Mouse (Mus musculus) embryonic facial prominence, embryonic 11.5 days (tissue): ENCODE results near the gene Bcl2l12. TPM values are rescaled to one million over a fixed set of nuclear protein-coding genes. Genes with fewer than 3 reads are reported as not detected.

Experiments
- ATAC-seq: fragments of 200-750 bp; cut with Nextera tagmentation; replicated peaks from 2 replicates; pipeline ENCODE4 v1.8.0; 2017; ENCODE audit warnings: low read depth; ENCODE audit not compliant: insufficient number of reproducible peaks, low FRiP score, low TSS enrichment
- DNase-seq: peaks from one replicate; pipeline ENCODE4 v3.0.0-alpha.2; 2015; ENCODE audit warnings: low spot score
- H3K27ac ChIP-seq: fragments of 300-500 bp; sonication (generic); replicated peaks from 2 replicates; pipeline ENCODE4 v1.5.1; 2014; ENCODE audit warnings: mild to moderate bottlenecking, low read depth, low read length, control low read depth
- H3K27me3 ChIP-seq: fragments of 300-500 bp; sonication (generic); 2 replicates; pipeline ENCODE4 v1.6.1; 2014; ENCODE audit warnings: mild to moderate bottlenecking, low read length, moderate library complexity, mixed read lengths; ENCODE audit not compliant: control insufficient read depth, insufficient read depth
- H3K36me3 ChIP-seq: fragments of 300-500 bp; sonication (generic); replicated peaks from 2 replicates; pipeline ENCODE4 v1.6.1; 2014; ENCODE audit warnings: low read depth, mild to moderate bottlenecking, low read length, moderate library complexity, mixed read lengths; ENCODE audit not compliant: control insufficient read depth, insufficient read depth
- H3K4me1 ChIP-seq: fragments of 300-500 bp; sonication (generic); 2 replicates; pipeline ENCODE4 v1.6.1; 2014; ENCODE audit warnings: low read length, mixed read lengths; ENCODE audit not compliant: control insufficient read depth, insufficient read depth
- H3K4me2 ChIP-seq: fragments of 300-500 bp; sonication (generic); 2 replicates; pipeline ENCODE4 v1.6.1; 2014; ENCODE audit warnings: low read depth, mild to moderate bottlenecking, control low read depth, low read length, moderate library complexity
- H3K4me3 ChIP-seq: fragments of 300-500 bp; sonication (generic); 2 replicates; pipeline ENCODE4 v1.5.1; 2014; ENCODE audit warnings: low read depth, low read length, control low read depth
- H3K9ac ChIP-seq: fragments of 300-500 bp; sonication (generic); replicated peaks from 2 replicates; pipeline ENCODE4 v1.6.1; 2014; ENCODE audit warnings: mild to moderate bottlenecking, control low read depth, low read length
- H3K9me3 ChIP-seq: fragments of 300-500 bp; sonication (generic); replicated peaks from 2 replicates; pipeline ENCODE4 v1.6.1; 2016; ENCODE audit warnings: mild to moderate bottlenecking, low read length, inconsistent platforms, mixed read lengths; ENCODE audit not compliant: control insufficient read depth
- WGBS: fragments of 180-500 bp; shearing (Covaris S2); extraction: QIAGEN DNeasy Blood & Tissue Kit; methylation state at CpG from one replicate; pipeline ENCODE4 v1.1.7; 2014; 5-methylcytosine and 5-hydroxymethylcytosine counted together
- polyA plus RNA-seq: library from polyadenylated mRNA; unstranded; fragments of >200 nt; fragmentation: Nextera tagmentation; extraction: Ambion mirVana; gene quantifications from 2 replicates; pipeline ENCODE4 v1.2.1, GENCODE M21; 2014

The Bcl2l12 gene
- polyA plus RNA-seq = 69.9 and 71.7 TPM in 2 replicates

DNA sequence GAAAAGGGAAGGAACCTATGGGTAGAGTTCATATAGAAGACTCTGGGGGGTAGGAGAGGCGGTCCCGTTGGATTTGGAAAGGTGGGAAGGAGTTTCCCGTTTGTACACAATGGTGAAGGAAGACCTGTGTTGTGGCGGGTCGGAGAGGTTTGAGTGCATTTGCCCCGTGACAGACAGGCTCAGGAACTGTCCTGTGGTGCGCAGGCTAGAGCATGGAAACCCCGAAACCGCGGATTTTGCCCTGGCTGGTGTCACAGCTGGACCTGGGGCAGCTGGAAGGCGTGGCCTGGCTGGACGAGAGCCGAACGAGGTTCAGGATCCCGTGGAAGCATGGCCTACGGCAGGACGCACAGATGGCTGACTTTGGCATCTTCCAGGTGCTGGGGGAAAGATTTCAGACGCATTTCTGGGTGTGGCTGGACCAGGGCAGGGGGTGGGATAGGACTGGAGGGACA, at the start of gene Bcl2l12:
TSS of gene Bcl2l12 (minus strand) at position 212 of the 455 bp plus-strand sequence.
- peaks cover 22% of the 10 kb centered on the region for H3K36me3 ChIP-seq
- 1% methylated on average over 18 of the region's 18 CpGs for WGBS

DNA sequence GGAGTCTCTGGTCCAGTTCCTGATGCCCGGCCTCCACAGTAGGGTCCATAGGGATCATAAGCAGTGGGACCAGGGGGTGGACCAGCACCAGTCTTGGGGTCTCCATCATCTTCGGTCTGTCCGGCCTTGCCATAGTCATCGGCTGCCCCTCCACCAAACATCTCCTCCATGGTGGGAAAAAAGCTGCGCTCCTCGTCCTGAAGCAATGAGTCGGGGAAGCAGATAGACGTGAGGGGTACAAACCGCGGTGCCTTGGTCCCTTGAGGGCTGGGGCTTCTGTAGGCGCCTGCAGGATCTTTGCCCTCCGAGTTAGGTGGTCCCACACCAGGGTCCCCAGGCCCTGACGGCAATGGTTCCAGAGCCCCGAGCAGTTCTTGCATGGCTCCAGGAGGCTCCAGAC, 49.0 kb upstream of the Bcl2l12 start:
- DNase-seq = no peak
- H3K27me3 ChIP-seq = no peaks in the 10 kb centered on the region
- H3K9me3 ChIP-seq = no peaks in the 10 kb centered on the region
- H3K4me1 ChIP-seq = peaks cover 5% of the 10 kb centered on the region; the same call in 1 of the 2 replicates
- no peak overlapping the region for H3K27ac ChIP-seq
- no peak overlapping the region for H3K9ac ChIP-seq
- H3K4me3 ChIP-seq = no peak overlapping the region
- no peak for ATAC-seq
- WGBS = 97% methylated on average over 14 of the region's 14 CpGs
- no peak overlapping the region; the same call in 1 of the 2 replicates for H3K4me2 ChIP-seq
- H3K36me3 ChIP-seq = peaks cover 59% of the 10 kb centered on the region

More for the DNA sequence above, at the start of gene Bcl2l12:
- H3K27ac ChIP-seq = peak within 1 kb of the TSS; percentile 5; the same call in 1 of the 2 replicates
- no peak for ATAC-seq
- DNase-seq = no peak
- H3K4me2 ChIP-seq = peak within 1 kb of the TSS; percentile 49
- H3K4me3 ChIP-seq = peak within 1 kb of the TSS; percentile 60
- peak within 1 kb of the TSS; percentile 84 for H3K9ac ChIP-seq
- no peaks in the 10 kb centered on the region; the same call in 1 of the 2 replicates for H3K4me1 ChIP-seq
- H3K27me3 ChIP-seq = no peaks in the 10 kb centered on the region
- no peaks in the 10 kb centered on the region for H3K9me3 ChIP-seq

DNA sequence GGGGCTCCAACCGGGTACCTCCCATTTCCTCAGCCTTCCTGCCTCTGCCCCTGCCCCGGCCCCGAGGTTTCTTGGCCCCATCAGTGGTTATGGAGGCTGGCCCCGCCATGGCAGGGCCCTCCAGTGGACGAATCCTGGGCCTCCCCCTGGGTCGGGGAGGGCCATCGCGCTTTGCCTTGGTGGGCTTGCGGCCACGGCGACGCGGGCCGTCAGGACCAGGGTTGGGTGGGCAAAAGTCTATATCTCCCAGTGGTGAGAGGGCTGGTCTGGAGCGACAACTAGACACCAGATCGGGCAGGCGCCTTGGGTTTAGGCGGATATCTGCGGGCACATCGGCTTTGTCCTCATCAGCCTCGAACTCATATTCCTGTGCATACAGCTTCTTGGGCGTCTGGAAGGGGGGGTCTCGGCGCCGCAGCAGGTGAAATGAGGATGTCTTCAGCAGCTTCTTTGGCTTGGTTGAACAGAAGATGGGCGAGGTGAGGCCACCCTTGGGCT, 48.4 kb upstream of the Bcl2l12 start:
- Histone ChIP-seq H3K9me3 (no peaks in the 10 kb centered on the region), H3K27ac (no peak overlapping the region)

DNA sequence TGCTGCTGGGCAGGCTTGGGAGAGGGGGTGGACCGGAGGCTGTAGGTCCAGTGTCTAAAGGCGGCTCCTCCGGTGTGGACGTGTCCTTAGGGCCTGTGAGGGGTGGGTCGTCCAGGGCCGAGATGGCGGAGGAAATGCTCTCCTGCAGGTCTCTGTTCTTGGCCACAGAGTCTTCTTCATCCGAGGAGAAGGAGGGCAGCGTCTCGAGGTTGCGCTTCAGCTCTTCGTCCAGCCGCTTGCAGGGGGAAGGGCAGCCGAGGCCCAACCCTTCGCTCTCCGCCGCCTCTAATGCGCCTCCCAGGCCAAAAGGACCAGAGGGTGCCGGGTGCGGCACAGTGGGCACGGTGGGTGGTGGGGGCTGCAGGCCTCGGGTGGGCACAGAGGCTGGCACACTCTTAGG, 47.2 kb upstream of the Bcl2l12 start:
- ATAC-seq (no peak), DNase-seq (no peak)
- Histone ChIP-seq H3K9me3 (no peaks in the 10 kb centered on the region), H3K36me3 (peaks cover 63% of the 10 kb centered on the region), H3K27me3 (no peaks in the 10 kb centered on the region), H3K4me3 (no peak overlapping the region), H3K4me2 (no peak overlapping the region), H3K9ac (no peak overlapping the region), H3K4me1 (peaks cover 2% of the 10 kb centered on the region; the same call in 1 of the 2 replicates), H3K27ac (no peak overlapping the region)
- 92% methylated on average over 22 of the region's 22 CpGs for WGBS

More for the DNA sequence above, 48.4 kb upstream of the Bcl2l12 start:
- H3K27me3 ChIP-seq = no peaks in the 10 kb centered on the region
- peaks cover 63% of the 10 kb centered on the region for H3K36me3 ChIP-seq
- DNase-seq (no peak), ATAC-seq (no peak)
- no peak overlapping the region for H3K4me3 ChIP-seq
- H3K4me2 ChIP-seq = no peak overlapping the region
- 94% methylated on average over 26 of the region's 26 CpGs for WGBS
- no peak overlapping the region for H3K9ac ChIP-seq
- peaks cover 5% of the 10 kb centered on the region; the same call in 1 of the 2 replicates for H3K4me1 ChIP-seq

DNA sequence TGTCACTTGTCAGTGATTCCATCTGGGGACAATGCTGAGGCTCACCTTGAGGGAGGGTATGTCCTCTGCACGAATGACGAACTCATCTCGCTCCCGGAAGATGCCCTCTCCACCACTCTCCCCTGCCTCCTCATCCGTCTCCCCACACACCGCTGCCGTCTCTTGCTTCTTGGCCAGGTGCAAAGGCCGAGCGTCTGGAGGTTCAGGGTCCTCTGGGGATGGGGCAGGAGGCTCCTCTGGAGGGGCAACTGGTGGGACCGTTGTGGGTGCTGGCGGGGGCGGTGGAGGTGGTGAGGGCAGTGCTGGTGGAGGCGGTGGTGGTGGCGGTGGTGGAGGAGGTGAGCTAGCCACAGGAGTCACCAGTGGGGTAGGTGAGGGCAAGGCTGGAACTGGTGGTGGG, 44.8 kb upstream of the Bcl2l12 start:
- DNase-seq (no peak), ATAC-seq (no peak; the same call in 1 of the 2 replicates)
- 93% methylated on average over 14 of the region's 14 CpGs for WGBS
- Histone ChIP-seq H3K27ac (no peak overlapping the region), H3K36me3 (peaks cover 46% of the 10 kb centered on the region), H3K4me2 (no peak overlapping the region), H3K4me1 (no peaks in the 10 kb centered on the region; the same call in 1 of the 2 replicates), H3K4me3 (no peak overlapping the region), H3K9me3 (no peaks in the 10 kb centered on the region), H3K9ac (no peak overlapping the region), H3K27me3 (no peaks in the 10 kb centered on the region)

DNA sequence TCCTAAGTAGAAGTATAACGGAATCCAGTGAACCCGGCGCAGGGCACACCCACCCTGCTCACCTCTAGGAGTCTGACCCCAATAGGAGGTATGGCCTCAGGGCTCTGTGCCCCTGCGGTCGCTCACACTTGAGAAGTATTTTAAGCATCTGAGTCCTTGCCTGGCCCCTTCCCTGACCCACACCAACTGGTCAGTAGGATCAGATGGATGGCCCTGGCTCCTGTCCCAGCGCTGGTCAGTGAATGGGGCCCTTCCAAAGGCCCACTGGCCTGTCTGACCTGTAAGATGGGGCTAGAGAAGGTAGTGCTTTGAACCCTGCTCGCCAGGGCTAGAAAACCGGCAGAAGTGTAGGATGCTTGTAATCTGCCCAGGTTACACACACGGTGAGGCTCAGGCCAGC, 42.3 kb upstream of the Bcl2l12 start:
- 87% methylated on average over 9 of the region's 9 CpGs for WGBS
- H3K36me3 ChIP-seq = peaks cover 32% of the 10 kb centered on the region
- H3K4me1 ChIP-seq = no peaks in the 10 kb centered on the region
- DNase-seq (no peak), ATAC-seq (no peak; the same call in 1 of the 2 replicates)
- no peaks in the 10 kb centered on the region for H3K27me3 ChIP-seq
- no peak overlapping the region for H3K27ac ChIP-seq
- no peak overlapping the region for H3K4me3 ChIP-seq
- H3K9ac ChIP-seq = no peak overlapping the region
- no peak overlapping the region for H3K4me2 ChIP-seq
- H3K9me3 ChIP-seq = no peaks in the 10 kb centered on the region

DNA sequence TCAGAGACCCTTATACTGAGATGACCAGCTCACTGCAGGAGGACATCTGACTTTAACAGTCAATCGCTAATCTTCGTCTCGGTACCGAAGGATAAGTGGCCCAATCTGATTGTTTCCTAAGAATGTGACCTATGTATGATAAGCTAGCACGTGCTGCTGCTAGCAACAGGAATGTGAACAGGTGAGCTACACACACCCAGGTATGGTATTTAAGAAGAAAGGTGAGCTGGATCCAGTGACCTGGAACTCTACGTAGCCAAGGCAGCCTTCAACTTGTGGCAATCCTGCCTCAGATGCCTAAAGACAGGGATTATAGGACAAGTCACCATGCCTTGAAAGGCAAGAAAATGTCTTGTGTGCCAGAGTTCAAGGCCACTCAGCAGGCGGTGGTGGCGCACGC, 39.9 kb upstream of the Bcl2l12 start:
- ATAC-seq (no peak), DNase-seq (no peak)
- Histone ChIP-seq H3K4me3 (no peak overlapping the region), H3K4me1 (no peaks in the 10 kb centered on the region), H3K27ac (no peak overlapping the region), H3K27me3 (no peaks in the 10 kb centered on the region), H3K36me3 (peaks cover 34% of the 10 kb centered on the region), H3K4me2 (no peak overlapping the region), H3K9me3 (no peaks in the 10 kb centered on the region), H3K9ac (no peak overlapping the region)
- WGBS = 92% methylated on average over 9 of the region's 9 CpGs

DNA sequence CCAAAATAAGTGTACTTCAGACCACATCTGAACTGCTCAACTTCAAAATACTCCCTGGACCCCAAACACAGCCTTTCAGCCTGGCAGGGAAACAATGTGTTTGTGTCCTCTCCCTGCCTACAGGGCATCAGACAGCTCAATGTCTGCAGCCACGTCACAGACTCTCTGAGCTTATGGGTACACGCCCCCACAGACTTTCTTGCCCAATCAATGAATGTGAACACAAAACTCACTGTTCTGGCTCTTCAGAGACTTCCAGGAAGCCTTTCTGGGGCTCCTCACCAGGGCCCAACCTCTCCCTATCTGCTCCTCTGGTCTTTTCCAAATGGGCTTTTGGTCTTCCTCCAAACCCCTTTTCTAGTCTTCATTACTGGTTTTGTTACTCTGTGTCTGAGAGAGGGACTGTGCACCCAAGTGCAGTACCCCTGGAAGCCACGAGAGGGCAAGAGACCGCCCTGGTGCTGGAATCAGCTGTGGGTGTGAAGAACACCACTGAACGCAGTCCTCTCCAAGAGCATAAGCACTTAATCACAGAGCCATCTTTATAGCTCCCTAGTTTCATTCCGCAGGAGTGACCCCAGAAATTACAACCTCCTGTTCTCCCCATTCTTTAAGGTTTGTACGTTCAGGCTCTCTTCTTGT, 39.3 kb upstream of the Bcl2l12 start:
- WGBS = 72% methylated on average over 7 of the region's 7 CpGs
- no peaks in the 10 kb centered on the region for H3K4me1 ChIP-seq
- H3K4me3 ChIP-seq = no peak overlapping the region
- no peaks in the 10 kb centered on the region for H3K27me3 ChIP-seq
- no peaks in the 10 kb centered on the region for H3K9me3 ChIP-seq
- no peak overlapping the region for H3K4me2 ChIP-seq
- ATAC-seq (no peak), DNase-seq (peak; percentile 64)
- no peak overlapping the region for H3K27ac ChIP-seq
- peaks cover 34% of the 10 kb centered on the region for H3K36me3 ChIP-seq
- no peak overlapping the region for H3K9ac ChIP-seq
